Mouse (Mus musculus) embryonic facial prominence, embryonic 15.5 days (tissue): ENCODE data around the gene Ddah2. TPM values are rescaled to one million over a fixed set of nuclear protein-coding genes. Genes with fewer than 3 reads are reported as not detected.

Source experiments
- polyA plus RNA-seq: library from polyadenylated mRNA; unstranded; fragments of >200 nt; fragmentation: Nextera tagmentation; extraction: Ambion mirVana; gene quantifications from 2 replicates; pipeline ENCODE4 v1.2.1, GENCODE M21; 2015

Gene Ddah2
- polyA plus RNA-seq, 1 experiment from 2014 or later, result 319 TPM

Other genes starting within 250 kb of the Ddah2 start
- gene Stk19, start 222.1 kb upstream of the Ddah2 start, polyA plus RNA-seq, result 30.4 and 33.8 TPM in 2 replicates
- gene Dxo, start 222.0 kb upstream of the Ddah2 start, polyA plus RNA-seq, result 66.2 and 70.7 TPM in 2 replicates
- 50.6 and 55.0 TPM in 2 replicates for gene Skiv2l, start 208.8 kb upstream of the Ddah2 start, polyA plus RNA-seq
- 97.7 and 114 TPM in 2 replicates for gene Nelfe, start 208.6 kb upstream of the Ddah2 start, polyA plus RNA-seq
- gene Cfb, start 196.5 kb upstream of the Ddah2 start, polyA plus RNA-seq, result 2.9 and 3.2 TPM in 2 replicates
- 3.2 and 4.2 TPM in 2 replicates for gene Zbtb12, start 179.6 kb upstream of the Ddah2 start, polyA plus RNA-seq
- not detected in 2 replicates for gene Gm20547, start 177.0 kb upstream of the Ddah2 start, polyA plus RNA-seq
- 6.7 and 7.3 TPM in 2 replicates for gene C2, start 160.8 kb upstream of the Ddah2 start, polyA plus RNA-seq
- 86.8 and 92.7 TPM in 2 replicates for gene Ehmt2, start 160.6 kb upstream of the Ddah2 start, polyA plus RNA-seq
- 0.49 and 0.69 TPM in 2 replicates for gene Slc44a4, start 144.6 kb upstream of the Ddah2 start, polyA plus RNA-seq
- gene Neu1, start 127.8 kb upstream of the Ddah2 start, polyA plus RNA-seq, result 20.8 and 22.7 TPM in 2 replicates
- gene Hspa1b, start 99.8 kb upstream of the Ddah2 start, polyA plus RNA-seq, result 2.2 and 3.4 TPM in 2 replicates
- not detected in 2 replicates for gene Gm20481, start 89.1 kb upstream of the Ddah2 start, polyA plus RNA-seq
- 19.5 and 19.7 TPM in 2 replicates for gene Hspa1a, start 86.9 kb upstream of the Ddah2 start, polyA plus RNA-seq
- gene Hspa1l, start 86.3 kb upstream of the Ddah2 start, polyA plus RNA-seq, result 0.71 and 0.77 TPM in 2 replicates
- 163 and 173 TPM in 2 replicates for gene Lsm2, start 77.2 kb upstream of the Ddah2 start, polyA plus RNA-seq
- 108 and 114 TPM in 2 replicates for gene Vars, start 58.0 kb upstream of the Ddah2 start, polyA plus RNA-seq
- 0.43 and 0.58 TPM in 2 replicates for gene Vwa7, start 42.5 kb upstream of the Ddah2 start, polyA plus RNA-seq
- gene Sapcd1, start 31.0 kb upstream of the Ddah2 start, polyA plus RNA-seq, result 21.5 and 23.4 TPM in 2 replicates
- 3.6 and 5.4 TPM in 2 replicates for gene Msh5, start 12.3 kb upstream of the Ddah2 start, polyA plus RNA-seq
- 324 and 329 TPM in 2 replicates for gene Clic1, start 9.1 kb upstream of the Ddah2 start, polyA plus RNA-seq
- gene Ly6g6c, start 6.4 kb downstream of the Ddah2 start, polyA plus RNA-seq, result 98.5 and 131 TPM in 2 replicates
- gene Mpig6b, start 7.1 kb downstream of the Ddah2 start, polyA plus RNA-seq, result 1.1 and 1.4 TPM in 2 replicates
- gene Ly6g6e, start 17.9 kb downstream of the Ddah2 start, polyA plus RNA-seq, result 31.4 and 33.0 TPM in 2 replicates
- 1.5 and 2.3 TPM in 2 replicates for gene Ly6g6d, start 19.0 kb downstream of the Ddah2 start, polyA plus RNA-seq
- gene Ly6g6f, start 26.6 kb downstream of the Ddah2 start, polyA plus RNA-seq, result 0.20 and 0.28 TPM in 2 replicates
- 102 and 105 TPM in 2 replicates for gene Abhd16a, start 30.2 kb downstream of the Ddah2 start, polyA plus RNA-seq
- not detected in 2 replicates for gene Ly6g5c, start 49.2 kb downstream of the Ddah2 start, polyA plus RNA-seq
- gene Ly6g5b, start 56.4 kb downstream of the Ddah2 start, polyA plus RNA-seq, result 1.4 and 1.8 TPM in 2 replicates
- gene Gpank1, start 62.4 kb downstream of the Ddah2 start, polyA plus RNA-seq, result 19.5 and 20.1 TPM in 2 replicates
- gene Csnk2b, start 63.0 kb downstream of the Ddah2 start, polyA plus RNA-seq, result 278 and 279 TPM in 2 replicates
- 11.2 and 12.2 TPM in 2 replicates for gene D17H6S53E, start 67.3 kb downstream of the Ddah2 start, polyA plus RNA-seq
- gene Apom, start 73.0 kb downstream of the Ddah2 start, polyA plus RNA-seq, result 0.17 TPM in 1 of 2 replicates, not detected in the other
- gene Bag6, start 76.1 kb downstream of the Ddah2 start, polyA plus RNA-seq, result 57.8 TPM in 2 replicates
- 179 and 198 TPM in 2 replicates for gene Prrc2a, start 105.9 kb downstream of the Ddah2 start, polyA plus RNA-seq
- 15.5 and 17.5 TPM in 2 replicates for gene Aif1, start 117.0 kb downstream of the Ddah2 start, polyA plus RNA-seq
- 27.2 and 27.4 TPM in 2 replicates for gene Lst1, start 129.4 kb downstream of the Ddah2 start, polyA plus RNA-seq
- gene Ltb, start 135.4 kb downstream of the Ddah2 start, polyA plus RNA-seq, result 2.3 and 2.9 TPM in 2 replicates
- 0.47 and 0.76 TPM in 2 replicates for gene Tnf, start 143.0 kb downstream of the Ddah2 start, polyA plus RNA-seq
- 0.27 and 0.32 TPM in 2 replicates for gene Lta, start 146.3 kb downstream of the Ddah2 start, polyA plus RNA-seq
- 0.57 TPM in 1 of 2 replicates, not detected in the other for gene Gm16181, start 161.8 kb downstream of the Ddah2 start, polyA plus RNA-seq
- 4.1 and 4.4 TPM in 2 replicates for gene Atp6v1g2, start 174.6 kb downstream of the Ddah2 start, polyA plus RNA-seq
- gene Nfkbil1, start 176.8 kb downstream of the Ddah2 start, polyA plus RNA-seq, result 11.8 and 12.7 TPM in 2 replicates
- gene Ddx39b, start 182.7 kb downstream of the Ddah2 start, polyA plus RNA-seq, result 406 and 413 TPM in 2 replicates
- 81.6 and 82.0 TPM in 2 replicates for gene H2-D1, start 203.7 kb downstream of the Ddah2 start, polyA plus RNA-seq